Mouse (Mus musculus): ENCODE measurements around the gene Il17d.

Il17d gene

GRCm38 (mm10) chr14:57535646-57536045, 11.1 kb downstream of the Il17d start:
- DNase-seq (ENCODE audit: low read depth, low spot score), result no peak

- DNase-seq (ENCODE audit: low read depth, low spot score), result no peak
Measured at GRCm38 (mm10) chr14:57536820-57537219, 12.2 kb downstream of the Il17d start.

- DNase-seq (ENCODE audit: low read depth, low spot score), result no peak
Measured at GRCm38 (mm10) chr14:57537261-57538015, 12.9 kb downstream of the Il17d start.

GRCm38 (mm10) chr14:57540683-57541082, 16.1 kb downstream of the Il17d start:
- no peak for DNase-seq (ENCODE audit: low read depth, low spot score)

- DNase-seq (ENCODE audit: low read depth, low spot score), result no peak
Measured at GRCm38 (mm10) chr14:57542231-57542630, 17.7 kb downstream of the Il17d start.

- no peak for DNase-seq (ENCODE audit: low read depth, low spot score)
Measured at GRCm38 (mm10) chr14:57543420-57544039, 19.0 kb downstream of the Il17d start.

GRCm38 (mm10) chr14:57545526-57545925, 20.9 kb downstream of the Il17d start:
- DNase-seq (ENCODE audit: low read depth, low spot score), result no peak

- DNase-seq (ENCODE audit: low read depth, low spot score), result no peak
Measured at GRCm38 (mm10) chr14:57546131-57546530, 21.6 kb downstream of the Il17d start.

- no peak for DNase-seq (ENCODE audit: low read depth, low spot score)
Measured at GRCm38 (mm10) chr14:57546557-57547021, 22.0 kb downstream of the Il17d start.

GRCm38 (mm10) chr14:57547062-57547461, 22.5 kb downstream of the Il17d start:
- no peak for DNase-seq (ENCODE audit: low read depth, low spot score)

GRCm38 (mm10) chr14:57552945-57553344, 28.4 kb downstream of the Il17d start:
- DNase-seq (ENCODE audit: low read depth, low spot score), result no peak

- no peak for DNase-seq (ENCODE audit: low read depth, low spot score)
Measured at GRCm38 (mm10) chr14:57554434-57554833, 29.9 kb downstream of the Il17d start.

- no peak for DNase-seq (ENCODE audit: low read depth, low spot score)
Measured at GRCm38 (mm10) chr14:57555471-57556070, 31.0 kb downstream of the Il17d start.

- DNase-seq (ENCODE audit: low read depth, low spot score), result no peak
Measured at GRCm38 (mm10) chr14:57556922-57557321, 32.3 kb downstream of the Il17d start.

- no peak for DNase-seq (ENCODE audit: low read depth, low spot score)
Measured at GRCm38 (mm10) chr14:57565626-57566025, 41.0 kb downstream of the Il17d start.

GRCm38 (mm10) chr14:57571155-57572133, 46.9 kb downstream of the Il17d start, which contains the start of gene Eef1akmt1:
Eef1akmt1 (minus strand) TSS chr14:57571612.
- DNase-seq (ENCODE audit: low read depth, low spot score), result peak; percentile 91

- DNase-seq (ENCODE audit: low read depth, low spot score), result no peak
Measured at GRCm38 (mm10) chr14:57574792-57575587, 50.4 kb downstream of the Il17d start.

GRCm38 (mm10) chr14:57576364-57577060, 51.9 kb downstream of the Il17d start:
- DNase-seq (ENCODE audit: low read depth, low spot score), result no peak

- no peak for DNase-seq (ENCODE audit: low read depth, low spot score)
Measured at GRCm38 (mm10) chr14:57591830-57592229, 67.3 kb downstream of the Il17d start.
